Mouse (Mus musculus) cerebellum, adult 2 months (tissue): Measurements from ENCODE around the gene Ap1g2. TPM values are rescaled to one million over a fixed set of nuclear protein-coding genes. Genes with fewer than 3 reads are reported as not detected.

Experiments used
- DNase-seq, 2 experiments: peaks; one replicate each; pipeline ENCODE4 v3.0.0; 2021
- H3K27ac ChIP-seq: fragments of 200-500 bp; 2 replicates; pipeline ENCODE4 v1.5.1; 2012; ENCODE audit warnings: low read length, control low read depth, inconsistent platforms; ENCODE audit not compliant: insufficient read depth
- H3K27me3 ChIP-seq: fragments of 200-500 bp; 2 replicates; pipeline ENCODE4 v1.6.1; 2012; ENCODE audit warnings: inconsistent platforms, mild to moderate bottlenecking, low read length, moderate library complexity; ENCODE audit not compliant: control insufficient read depth, insufficient read depth
- H3K4me1 ChIP-seq: fragments of 200-500 bp; 2 replicates; pipeline ENCODE4 v1.6.1; 2011; ENCODE audit warnings: low read length; ENCODE audit not compliant: control insufficient read depth, insufficient read depth
- H3K4me3 ChIP-seq: fragments of 200-500 bp; replicated peaks from 2 replicates; pipeline ENCODE3; 2011; ENCODE audit warnings: mild to moderate bottlenecking, low read depth, low read length, control low read depth; ENCODE audit not compliant: insufficient read depth
- CTCF ChIP-seq: fragments of 200-500 bp; IDR thresholded peaks from 2 replicates; pipeline ENCODE4 v1.5.1; 2011; ENCODE audit warnings: low read depth, mild to moderate bottlenecking, control low read depth, low read length, moderate library complexity, borderline replicate concordance; ENCODE audit not compliant: insufficient read depth
- POLR2A ChIP-seq: fragments of 200-500 bp; IDR thresholded peaks from 2 replicates; pipeline ENCODE4 v1.6.1; 2011; ENCODE audit warnings: low read length, control low read depth, borderline replicate concordance; ENCODE audit not compliant: insufficient read depth
- WGBS: fragments of 180-500 bp; shearing (Covaris S2); methylation state at CpG from one replicate; pipeline ENCODE4 v1.1.7; 2018; 5-methylcytosine and 5-hydroxymethylcytosine counted together
- polyA plus RNA-seq: library from polyadenylated mRNA; depleted of rRNA; stranded (reverse); fragments of >200 nt; gene quantifications from 2 replicates; pipeline ENCODE4 v1.2.3, GENCODE M21; 2012

Ap1g2 gene
- polyA plus RNA-seq, 1 experiment, result 19.1 TPM

GRCm38 (mm10) chr14:55101592-55101991 is 4.8 kb downstream of the Ap1g2 start:
- H3K4me3 ChIP-seq, result no peak overlapping the region
- TF ChIP-seq POLR2A (no peak), CTCF (peak; percentile 81)
- H3K27ac ChIP-seq, result no peak overlapping the region
- H3K27me3 ChIP-seq, result no peaks in the 10 kb centered on the region
- WGBS, result 11% methylated on average over 4 of the region's 4 CpGs
- peak; percentile 75 to 81 for DNase-seq
- H3K4me1 ChIP-seq, result peaks cover 16% of the 10 kb centered on the region

- Histone ChIP-seq H3K4me3 (no peak overlapping the region), H3K4me1 (peaks cover 22% of the 10 kb centered on the region), H3K27me3 (no peaks in the 10 kb centered on the region), H3K27ac (no peak overlapping the region)
- TF ChIP-seq POLR2A (no peak), CTCF (peak; percentile 66; the same call in 1 of the 2 replicates)
- WGBS, result 63% methylated on average over 4 of the region's 4 CpGs
- peak in 1 of 2 experiments; percentile 48 for DNase-seq
These were observed 8.3 kb downstream of the Ap1g2 start for GRCm38 (mm10) chr14:55098067-55098466.

- peaks cover 20% of the 10 kb centered on the region for H3K4me1 ChIP-seq
- 73% methylated on average over 10 of the region's 10 CpGs for WGBS
These were observed 8.7 kb downstream of the Ap1g2 start for GRCm38 (mm10) chr14:55097646-55098045.

GRCm38 (mm10) chr14:55096573-55097087 is 9.8 kb downstream of the Ap1g2 start:
- Histone ChIP-seq H3K4me3 (no peak overlapping the region), H3K4me1 (peaks cover 14% of the 10 kb centered on the region), H3K27me3 (no peaks in the 10 kb centered on the region), H3K27ac (no peak overlapping the region)
- no peak for DNase-seq
- WGBS, result 46% methylated on average over 9 of the region's 9 CpGs
- TF ChIP-seq POLR2A (no peak), CTCF (no peak)

More at GRCm38 (mm10) chr14:55097646-55098045, 8.7 kb downstream of the Ap1g2 start:
- no peak overlapping the region for H3K4me3 ChIP-seq
- no peaks in the 10 kb centered on the region for H3K27me3 ChIP-seq
- TF ChIP-seq CTCF, result no peak
- TF ChIP-seq POLR2A, result no peak
- no peak for DNase-seq
- no peak overlapping the region for H3K27ac ChIP-seq

- H3K27me3 ChIP-seq, result no peaks in the 10 kb centered on the region
- H3K27ac ChIP-seq, result peak overlapping the region; percentile 99
- peak overlapping the region; percentile 100 for H3K4me3 ChIP-seq
- 60% methylated on average over 12 of the region's 12 CpGs for WGBS
- DNase-seq, result no peak
- peaks cover 18% of the 10 kb centered on the region for H3K4me1 ChIP-seq
- TF ChIP-seq CTCF, result no peak
- TF ChIP-seq POLR2A, result no peak
These were observed 10.7 kb downstream of the Ap1g2 start for GRCm38 (mm10) chr14:55095671-55096070.

GRCm38 (mm10) chr14:55095263-55095662 is 11.1 kb downstream of the Ap1g2 start:
- Histone ChIP-seq H3K27ac (peak overlapping the region; percentile 99), H3K4me1 (peaks cover 18% of the 10 kb centered on the region), H3K4me3 (peak overlapping the region; percentile 100), H3K27me3 (no peaks in the 10 kb centered on the region)
- no peak for DNase-seq
- TF ChIP-seq CTCF (no peak), POLR2A (no peak)
- WGBS, result 49% methylated on average over 9 of the region's 9 CpGs

- H3K4me3 ChIP-seq, result peak within 1 kb of the TSS; percentile 100
- peak; percentile 85 to 90 for DNase-seq
- peak; percentile 58; the same call in 1 of the 2 replicates for TF ChIP-seq POLR2A
- TF ChIP-seq CTCF, result no peak
- H3K4me1 ChIP-seq, result peaks cover 20% of the 10 kb centered on the region
- H3K27ac ChIP-seq, result peak within 1 kb of the TSS; percentile 99
- no peaks in the 10 kb centered on the region for H3K27me3 ChIP-seq
- WGBS, result 2% methylated on average over 30 of the region's 30 CpGs
These were observed 11.6 kb downstream of the Ap1g2 start, which contains the start of gene Thtpa for GRCm38 (mm10) chr14:55094704-55095231. Gene Thtpa, plus strand, starts transcription at chr14:55094784.

GRCm38 (mm10) chr14:55093927-55094326 is 12.5 kb downstream of the Ap1g2 start:
- no peak for DNase-seq
- WGBS, result 49% methylated on average over 6 of the region's 6 CpGs
- Histone ChIP-seq H3K27ac (no peak overlapping the region), H3K4me3 (no peak overlapping the region), H3K27me3 (no peaks in the 10 kb centered on the region), H3K4me1 (peaks cover 25% of the 10 kb centered on the region)
- no peak for TF ChIP-seq CTCF
- no peak for TF ChIP-seq POLR2A

- peak within 1 kb of the TSS; percentile 91 for H3K4me3 ChIP-seq
- 1% methylated on average over 34 of the region's 34 CpGs for WGBS
- TF ChIP-seq POLR2A (peak; percentile 77), CTCF (peak; percentile 9; the same call in 1 of the 2 replicates)
- DNase-seq, result peak; percentile 95 to 98
- peak within 1 kb of the TSS; percentile 97 for H3K27ac ChIP-seq
- peaks cover 26% of the 10 kb centered on the region for H3K4me1 ChIP-seq
- H3K27me3 ChIP-seq, result no peaks in the 10 kb centered on the region
These were observed 14.3 kb downstream of the Ap1g2 start, which contains the start of gene Zfhx2 for GRCm38 (mm10) chr14:55092011-55092577. Gene Zfhx2, minus strand, starts transcription at chr14:55092324.
